Mouse (Mus musculus) gastrocnemius, postnatal 10 days (tissue): ENCODE results near the gene Phox2b. TPM values are rescaled to one million over a fixed set of nuclear protein-coding genes. Genes with fewer than 3 reads are reported as not detected.

ENCODE experiments used
- DNase-seq: peaks from one replicate; pipeline ENCODE4 v3.0.0; 2021; ENCODE audit warnings: mixed read lengths
- microRNA-seq, 2 experiments: library from miRNA; unstranded; fragments of <30 nt; microRNA quantifications; one replicate each; pipeline ENCODE4 v1.2.0; 2021
- total RNA-seq, 2 experiments: library from RNA; stranded (reverse); gene quantifications; 2 replicates each; pipeline ENCODE4 v1.2.3; 2021

The Phox2b gene
- total RNA-seq, 2 experiments from 2014 or later, result not detected

DNA sequence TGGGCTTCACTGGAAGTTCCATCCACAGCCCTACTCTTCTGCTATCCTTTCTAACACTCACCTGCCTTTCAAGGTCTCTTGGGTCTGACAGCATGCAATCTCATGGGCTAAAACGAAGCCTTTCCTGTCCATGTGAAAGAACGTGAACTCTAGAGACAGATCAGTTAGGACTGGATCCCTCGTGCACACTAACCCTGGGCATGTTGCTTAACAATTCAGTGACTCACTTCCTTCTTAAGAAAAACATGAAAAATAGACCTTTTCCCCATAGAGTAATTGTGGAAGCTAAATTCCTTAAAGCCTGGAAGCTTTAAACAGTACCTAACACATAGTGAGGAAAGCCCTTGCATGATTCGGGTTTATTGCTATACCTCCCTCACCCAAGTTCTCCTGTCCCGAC lies 8.2 kb downstream of the Phox2b start:
- DNase-seq, result no peak

DNA sequence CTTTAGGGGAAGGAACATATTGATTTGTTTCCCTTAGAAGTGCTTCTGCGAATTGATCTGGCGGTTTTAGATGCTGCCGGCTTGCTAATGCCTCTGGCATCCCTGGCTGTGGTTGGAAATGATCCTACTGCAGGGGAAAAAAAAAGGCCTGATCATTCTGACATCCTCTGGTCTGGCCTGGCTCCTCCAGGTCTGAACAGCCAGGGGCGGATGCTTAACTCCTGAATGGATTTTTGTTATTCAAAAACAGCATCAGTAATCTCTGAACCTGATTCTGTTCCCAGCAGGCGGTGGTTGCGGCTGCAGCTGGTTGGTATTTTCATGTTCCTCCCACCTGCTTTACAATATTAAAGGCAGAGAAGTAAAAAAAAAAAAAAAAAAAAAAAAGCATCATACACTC lies 16.0 kb downstream of the Phox2b start:
- DNase-seq, result no peak

DNA sequence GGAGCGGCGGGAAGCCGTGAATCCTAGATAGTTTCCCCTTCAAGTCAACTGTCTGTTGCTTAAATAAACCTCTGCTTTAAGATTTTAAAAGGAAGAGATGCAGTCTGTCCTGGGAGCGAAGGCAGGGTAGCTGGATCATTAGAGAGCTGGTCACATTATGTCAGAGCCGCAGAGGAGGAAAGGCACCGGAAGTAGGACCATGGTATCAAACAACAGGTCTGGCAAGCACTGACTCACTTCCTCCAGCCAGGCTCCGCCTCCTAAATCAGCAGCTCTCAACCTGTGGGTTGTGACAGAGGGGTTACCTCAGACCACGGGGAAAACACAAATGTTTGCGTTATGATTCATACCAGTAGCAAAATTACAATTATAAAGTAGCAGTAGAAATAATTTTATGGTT lies 35.5 kb downstream of the Phox2b start:
- no peak for DNase-seq

DNA sequence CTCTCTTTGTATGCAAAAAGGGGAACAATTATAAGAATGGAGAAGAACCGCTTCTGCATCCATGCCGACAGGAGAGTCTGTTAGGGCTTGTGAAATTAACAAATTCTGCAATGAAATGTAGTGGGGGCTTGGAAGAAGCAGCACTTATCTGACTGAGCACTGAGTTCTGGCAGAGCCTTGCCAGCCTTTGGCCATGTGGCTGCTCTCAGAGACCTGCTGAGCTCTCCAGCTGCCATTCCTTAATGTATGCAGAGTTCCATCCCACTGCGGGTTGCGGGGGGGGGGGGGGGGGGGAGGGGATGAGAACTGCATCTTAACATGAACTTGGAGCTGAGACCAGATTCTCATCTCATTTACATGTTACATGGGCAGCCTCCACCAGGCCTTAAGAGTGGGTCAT lies 38.6 kb downstream of the Phox2b start:
- no peak for DNase-seq

DNA sequence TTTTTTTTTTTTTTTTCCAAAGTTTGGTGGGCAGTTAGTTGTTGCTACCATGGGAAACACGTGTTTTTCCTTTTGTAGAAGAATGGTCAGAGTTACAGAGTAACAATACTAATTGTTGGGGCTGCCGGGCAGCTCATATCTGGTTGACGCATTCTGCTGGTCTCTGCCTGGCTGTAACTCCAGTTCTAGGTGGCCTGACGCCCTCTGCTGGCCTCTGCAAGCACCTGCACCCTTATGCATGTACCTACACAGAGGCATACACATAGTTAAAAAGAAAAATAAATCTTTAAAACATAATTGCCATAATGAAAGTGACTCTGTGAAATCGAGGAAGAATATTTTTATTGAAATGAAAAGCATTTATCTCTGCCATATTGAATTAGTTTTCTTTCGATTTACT lies 41.3 kb downstream of the Phox2b start:
- no peak for DNase-seq

DNA sequence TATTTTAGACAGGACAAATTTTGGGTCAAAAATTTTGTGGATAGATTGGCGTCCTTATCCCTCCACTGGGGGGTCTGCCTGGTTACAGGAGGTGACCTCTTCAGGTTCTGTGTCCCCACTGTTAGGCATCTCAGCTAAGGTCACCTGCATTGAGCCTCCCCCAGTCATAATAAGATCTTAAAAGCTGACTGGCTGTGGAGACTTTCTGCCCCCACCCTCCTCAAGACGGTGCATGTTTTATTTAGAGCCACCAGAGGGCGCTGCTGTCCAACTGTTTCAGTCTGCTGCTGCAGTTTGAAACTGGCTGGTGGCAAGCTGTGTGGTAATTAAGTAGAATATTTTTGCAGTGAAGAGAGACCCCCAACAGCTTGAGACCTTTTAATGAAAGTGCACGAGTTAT lies 51.1 kb downstream of the Phox2b start:
- peak; percentile 37 for DNase-seq

Small RNAs within 50 kb of the gene (microRNA-seq; reads per million reads assigned to microRNA genes)
- 0 reads per million in 2 experiments for gene Gm23841

Other genes with a start within 250 kb of the Phox2b start
- 10 to 100 TPM; 28.0 to 33.4 TPM for gene Tmem33, start 161.3 kb upstream of the Phox2b start, total RNA-seq
- gene Slc30a9, start 207.7 kb upstream of the Phox2b start, total RNA-seq, result 10 to 100 TPM; 78.3 to 82.2 TPM